Mouse (Mus musculus): Measurements from ENCODE around the gene Gna15. TPM values are rescaled to one million over a fixed set of nuclear protein-coding genes. Genes with fewer than 3 reads are reported as not detected.

The Gna15 gene
- total and polyA plus RNA-seq, 2 experiments from 2014 or later = 0.63 TPM; not detected in 1

DNA sequence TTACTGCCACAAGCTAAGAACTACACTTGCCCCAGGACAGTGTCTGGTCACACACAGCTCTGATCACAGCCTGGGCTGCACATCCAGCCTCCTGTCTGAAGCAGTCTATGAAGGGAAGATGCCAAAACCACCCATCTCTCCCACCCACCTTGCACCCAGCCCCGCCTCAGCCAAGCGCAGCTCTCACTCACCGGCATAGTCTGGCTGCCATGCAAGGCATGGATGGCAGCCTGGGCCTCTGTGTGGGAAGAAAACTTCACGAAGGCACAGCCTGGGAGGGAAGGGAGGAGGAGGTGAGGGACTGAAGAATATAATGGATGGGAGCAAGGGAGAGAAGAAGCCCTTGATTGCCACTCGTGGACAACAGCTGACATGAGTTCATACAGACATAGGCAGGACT, 54.8 kb downstream of the Gna15 start:
- Histone ChIP-seq H3K9me3 (replicated peaks; ENCODE audit: control insufficient read depth, low read length) (no peaks in the 10 kb centered on the region), H3K9ac (replicated peaks; ENCODE audit: low read depth, low read length) (no peak overlapping the region), H3K4me2 (ENCODE audit: low read depth, low read length) (no peak overlapping the region), H3K4me1 (ENCODE audit: control insufficient read depth, insufficient read depth) (no peaks in the 10 kb centered on the region), H3K4me3 (ENCODE audit: low read depth, low read length) (no peak overlapping the region), H3K36me3 (replicated peaks; ENCODE audit: control insufficient read depth, insufficient read depth, low read length) (no peaks in the 10 kb centered on the region), H3K27ac (ENCODE audit: low read depth) (no peak overlapping the region), H3K27me3 (ENCODE audit: control insufficient read depth, insufficient read depth, low read length) (peaks cover 77% of the 10 kb centered on the region)
- TF ChIP-seq EP300 (IDR thresholded peaks at IDR 0.05; ENCODE audit: low read depth) (no peak), CTCF (IDR thresholded peaks at IDR 0.05; ENCODE audit: low read depth) (no peak)
- WGBS = 61% methylated on average over 5 of the region's 5 CpGs
- no peak for ATAC-seq (ENCODE audit: insufficient read depth, low read depth)
- DNase-seq (ENCODE audit: low spot score) = no peak

DNA sequence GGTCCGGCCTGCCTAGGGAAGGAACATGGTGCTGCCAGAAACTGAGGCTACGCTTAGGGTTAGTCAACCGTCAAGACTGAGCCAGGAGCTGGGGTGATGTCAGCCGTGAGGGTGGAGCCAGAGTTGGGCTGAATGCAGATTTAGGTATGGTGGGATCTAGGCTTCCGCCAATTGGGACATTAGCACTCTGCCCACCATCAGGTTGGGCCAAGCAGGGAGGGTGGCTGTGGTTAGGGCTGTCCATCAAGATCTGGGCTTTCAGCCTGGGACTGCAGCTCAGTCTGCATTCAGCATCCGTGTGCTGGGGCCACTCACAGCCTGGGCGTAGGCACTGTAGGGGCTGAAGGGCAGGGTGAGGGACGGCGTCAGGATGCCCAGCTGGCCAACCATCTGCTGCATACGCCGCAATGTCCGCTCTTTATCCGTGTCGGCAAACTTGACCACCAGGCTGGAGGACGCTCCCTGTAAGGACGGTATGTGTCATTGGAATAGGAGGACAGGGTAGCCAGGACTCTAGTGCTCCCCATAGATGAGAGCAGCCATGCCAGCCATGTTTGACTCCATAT, 56.3 kb downstream of the Gna15 start:
- DNase-seq (ENCODE audit: low spot score) = no peak
- H3K9me3 ChIP-seq (replicated peaks; ENCODE audit: control insufficient read depth, low read length) = no peaks in the 10 kb centered on the region
- no peak overlapping the region for H3K9ac ChIP-seq (replicated peaks; ENCODE audit: low read depth, low read length)
- no peaks in the 10 kb centered on the region for H3K36me3 ChIP-seq (replicated peaks; ENCODE audit: control insufficient read depth, insufficient read depth, low read length)
- no peak overlapping the region for H3K4me3 ChIP-seq (ENCODE audit: low read depth, low read length)
- no peak overlapping the region for H3K4me2 ChIP-seq (ENCODE audit: low read depth, low read length)
- WGBS = 77% methylated on average over 16 of the region's 16 CpGs
- H3K4me1 ChIP-seq (ENCODE audit: control insufficient read depth, insufficient read depth) = no peaks in the 10 kb centered on the region
- ATAC-seq (ENCODE audit: insufficient read depth, low read depth) = no peak
- no peak overlapping the region for H3K27ac ChIP-seq (ENCODE audit: low read depth)
- H3K27me3 ChIP-seq (ENCODE audit: control insufficient read depth, insufficient read depth, low read length) = peaks cover 77% of the 10 kb centered on the region
- TF ChIP-seq CTCF (IDR thresholded peaks at IDR 0.05; ENCODE audit: low read depth) = no peak
- no peak for TF ChIP-seq EP300 (IDR thresholded peaks at IDR 0.05; ENCODE audit: low read depth)

- Histone ChIP-seq H3K4me1 (ENCODE audit: control insufficient read depth, insufficient read depth) (no peaks in the 10 kb centered on the region), H3K4me3 (ENCODE audit: low read depth, low read length) (no peak overlapping the region), H3K27me3 (ENCODE audit: control insufficient read depth, insufficient read depth, low read length) (peaks cover 77% of the 10 kb centered on the region), H3K36me3 (replicated peaks; ENCODE audit: control insufficient read depth, insufficient read depth, low read length) (no peaks in the 10 kb centered on the region), H3K27ac (ENCODE audit: low read depth) (no peak overlapping the region), H3K4me2 (ENCODE audit: low read depth, low read length) (no peak overlapping the region), H3K9me3 (replicated peaks; ENCODE audit: control insufficient read depth, low read length) (no peaks in the 10 kb centered on the region), H3K9ac (replicated peaks; ENCODE audit: low read depth, low read length) (no peak overlapping the region)
- TF ChIP-seq CTCF (IDR thresholded peaks at IDR 0.05; ENCODE audit: low read depth) = no peak
- no peak for TF ChIP-seq EP300 (IDR thresholded peaks at IDR 0.05; ENCODE audit: low read depth)
- WGBS = 54% methylated on average over 14 of the region's 14 CpGs
- DNase-seq (ENCODE audit: low spot score) (no peak), ATAC-seq (ENCODE audit: insufficient read depth, low read depth) (no peak)
Observed at GRCm38 (mm10) chr10:81466881-81467280, 57.1 kb downstream of the Gna15 start.

GRCm38 (mm10) chr10:81466066-81466465, 58.0 kb downstream of the Gna15 start:
- Histone ChIP-seq H3K9ac (replicated peaks; ENCODE audit: low read depth, low read length) (no peak overlapping the region), H3K4me1 (ENCODE audit: control insufficient read depth, insufficient read depth) (no peaks in the 10 kb centered on the region), H3K27ac (ENCODE audit: low read depth) (no peak overlapping the region), H3K4me3 (ENCODE audit: low read depth, low read length) (no peak overlapping the region), H3K36me3 (replicated peaks; ENCODE audit: control insufficient read depth, insufficient read depth, low read length) (no peaks in the 10 kb centered on the region), H3K4me2 (ENCODE audit: low read depth, low read length) (no peak overlapping the region), H3K9me3 (replicated peaks; ENCODE audit: control insufficient read depth, low read length) (no peaks in the 10 kb centered on the region), H3K27me3 (ENCODE audit: control insufficient read depth, insufficient read depth, low read length) (peaks cover 79% of the 10 kb centered on the region)
- TF ChIP-seq EP300 (IDR thresholded peaks at IDR 0.05; ENCODE audit: low read depth) (no peak), CTCF (IDR thresholded peaks at IDR 0.05; ENCODE audit: low read depth) (no peak)
- 75% methylated on average over 1 of the region's 2 CpGs for WGBS
- DNase-seq (ENCODE audit: low spot score) (no peak), ATAC-seq (ENCODE audit: insufficient read depth, low read depth) (no peak)

GRCm38 (mm10) chr10:81465265-81465645, 58.8 kb downstream of the Gna15 start:
- H3K4me3 ChIP-seq (ENCODE audit: low read depth, low read length) = no peak overlapping the region
- H3K27me3 ChIP-seq (ENCODE audit: control insufficient read depth, insufficient read depth, low read length) = peaks cover 80% of the 10 kb centered on the region
- H3K36me3 ChIP-seq (replicated peaks; ENCODE audit: control insufficient read depth, insufficient read depth, low read length) = no peaks in the 10 kb centered on the region
- no peak overlapping the region for H3K4me2 ChIP-seq (ENCODE audit: low read depth, low read length)
- DNase-seq (ENCODE audit: low spot score) = no peak
- H3K9ac ChIP-seq (replicated peaks; ENCODE audit: low read depth, low read length) = no peak overlapping the region
- no peaks in the 10 kb centered on the region for H3K4me1 ChIP-seq (ENCODE audit: control insufficient read depth, insufficient read depth)
- TF ChIP-seq CTCF (IDR thresholded peaks at IDR 0.05; ENCODE audit: low read depth) = no peak
- no peak for TF ChIP-seq EP300 (IDR thresholded peaks at IDR 0.05; ENCODE audit: low read depth)
- H3K27ac ChIP-seq (ENCODE audit: low read depth) = no peak overlapping the region
- 5% methylated on average over 5 of the region's 5 CpGs for WGBS
- H3K9me3 ChIP-seq (replicated peaks; ENCODE audit: control insufficient read depth, low read length) = no peaks in the 10 kb centered on the region
- ATAC-seq (ENCODE audit: insufficient read depth, low read depth) = no peak
